Mouse (Mus musculus) cerebellum, adult 9-11 months (tissue): ENCODE results near the gene Glis2.
A peak's percentile ranks its signal among the peaks of the same experiment; 100 is the strongest.

ENCODE experiments used
- DNase-seq: peaks from one replicate; pipeline ENCODE4 v3.0.0; 2022

Glis2 gene

DNA sequence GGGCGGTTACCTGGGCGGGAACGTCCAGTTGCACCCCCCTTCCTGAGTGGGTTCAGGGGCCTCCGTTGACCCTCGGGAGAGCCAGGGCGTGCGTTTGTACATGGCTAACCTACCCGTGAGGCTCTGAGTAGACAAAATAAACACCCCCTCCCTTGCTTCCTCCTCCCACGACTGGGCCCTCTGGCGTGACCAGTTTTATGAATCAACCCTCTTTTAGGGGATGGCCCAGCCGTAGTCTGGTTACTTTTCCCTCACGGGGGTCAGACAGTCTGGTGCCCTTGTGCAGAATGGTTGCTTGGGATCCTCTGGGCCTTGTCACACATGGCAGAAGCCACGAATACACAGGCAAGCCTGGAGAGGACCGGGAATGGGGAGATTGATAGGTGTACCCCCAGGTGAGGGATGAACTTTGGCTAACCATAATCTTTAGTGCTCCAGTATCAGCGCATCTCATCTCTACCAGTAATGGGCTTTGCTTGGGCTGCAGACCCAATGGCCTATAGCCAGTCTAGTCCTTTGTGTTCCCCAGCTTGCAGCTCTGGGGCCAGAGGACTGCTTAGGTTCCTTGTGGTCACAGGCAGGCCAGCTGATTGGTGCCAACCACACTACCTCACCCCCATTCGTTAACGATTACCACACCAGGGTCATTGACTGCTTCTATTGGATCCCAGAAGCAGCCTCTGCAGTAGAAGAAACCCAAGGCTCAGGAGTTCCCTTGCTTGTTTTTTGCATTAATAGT is 45.9 kb downstream of the Glis2 start:
- DNase-seq, result no peak

DNA sequence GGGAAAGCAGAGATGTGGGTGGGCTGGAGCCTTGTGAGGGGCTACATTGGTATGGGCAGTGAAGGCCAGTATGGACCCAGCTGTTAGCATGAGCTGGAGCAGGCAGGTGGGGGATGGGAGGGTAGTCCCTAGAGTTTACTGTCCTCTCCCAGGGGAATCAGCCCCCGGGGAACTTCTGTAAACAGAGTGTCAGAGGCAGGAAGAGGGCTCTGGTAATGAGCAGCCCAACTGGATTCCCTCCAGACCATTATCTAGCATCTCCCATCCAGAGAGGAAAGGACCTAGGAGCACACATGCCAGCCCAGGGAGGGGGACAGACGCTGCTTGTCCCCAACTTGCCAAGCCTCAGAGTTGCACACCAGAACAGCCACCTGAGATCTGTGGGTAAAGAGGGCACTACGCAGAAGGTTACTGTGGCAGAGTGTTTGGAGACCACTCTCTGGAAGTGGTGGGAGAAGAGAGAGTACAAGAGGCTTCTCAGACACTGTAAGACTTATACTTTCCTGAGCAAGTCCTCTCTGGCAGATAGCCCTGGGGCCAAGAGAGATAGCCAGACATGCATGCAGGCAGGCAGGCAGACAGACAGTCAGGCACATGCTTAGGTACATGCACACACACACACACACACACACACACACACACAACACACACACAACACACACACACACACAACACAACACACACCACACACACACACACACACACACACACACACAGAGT is 46.8 kb downstream of the Glis2 start:
- DNase-seq, result no peak

DNA sequence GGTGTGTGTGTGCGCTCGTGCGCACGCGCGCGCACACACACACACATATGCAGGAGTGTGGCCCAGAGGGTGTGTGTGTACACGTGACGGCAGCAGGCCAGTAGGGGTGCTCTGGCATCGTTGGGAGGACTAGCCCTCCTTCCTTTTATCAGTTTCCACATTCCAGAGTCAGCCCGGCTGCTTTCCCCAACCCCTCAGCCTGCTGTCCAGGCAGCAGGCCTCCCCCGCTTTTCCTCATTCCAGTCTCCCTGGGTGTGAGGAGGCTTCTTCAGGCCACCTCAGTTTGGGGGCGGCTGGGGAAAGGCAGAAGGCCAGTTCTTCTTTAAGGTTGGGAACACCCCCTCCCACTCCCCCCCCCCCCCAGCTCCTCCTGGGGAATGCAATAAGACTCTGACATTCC is 47.7 kb downstream of the Glis2 start:
- DNase-seq, result no peak

DNA sequence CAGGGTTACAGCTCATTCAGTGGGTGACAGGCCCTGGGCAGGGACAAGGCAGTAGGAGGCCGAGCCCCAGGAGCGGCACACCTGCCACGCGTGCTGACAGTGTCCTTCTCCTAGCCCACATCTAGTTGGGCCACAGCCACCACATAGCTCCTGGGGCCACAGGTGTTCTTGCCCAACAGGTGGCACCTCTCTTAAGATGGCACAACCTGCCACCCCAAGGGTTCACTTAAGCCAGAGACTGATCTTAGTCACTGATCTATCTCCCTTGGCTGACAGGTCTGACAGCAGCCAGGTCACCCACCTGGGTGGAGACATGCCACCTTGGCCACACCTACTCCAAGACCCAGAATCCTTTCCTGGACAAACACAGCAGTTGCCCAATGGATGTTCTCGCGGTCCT is 48.4 kb downstream of the Glis2 start:
- DNase-seq, result no peak

DNA sequence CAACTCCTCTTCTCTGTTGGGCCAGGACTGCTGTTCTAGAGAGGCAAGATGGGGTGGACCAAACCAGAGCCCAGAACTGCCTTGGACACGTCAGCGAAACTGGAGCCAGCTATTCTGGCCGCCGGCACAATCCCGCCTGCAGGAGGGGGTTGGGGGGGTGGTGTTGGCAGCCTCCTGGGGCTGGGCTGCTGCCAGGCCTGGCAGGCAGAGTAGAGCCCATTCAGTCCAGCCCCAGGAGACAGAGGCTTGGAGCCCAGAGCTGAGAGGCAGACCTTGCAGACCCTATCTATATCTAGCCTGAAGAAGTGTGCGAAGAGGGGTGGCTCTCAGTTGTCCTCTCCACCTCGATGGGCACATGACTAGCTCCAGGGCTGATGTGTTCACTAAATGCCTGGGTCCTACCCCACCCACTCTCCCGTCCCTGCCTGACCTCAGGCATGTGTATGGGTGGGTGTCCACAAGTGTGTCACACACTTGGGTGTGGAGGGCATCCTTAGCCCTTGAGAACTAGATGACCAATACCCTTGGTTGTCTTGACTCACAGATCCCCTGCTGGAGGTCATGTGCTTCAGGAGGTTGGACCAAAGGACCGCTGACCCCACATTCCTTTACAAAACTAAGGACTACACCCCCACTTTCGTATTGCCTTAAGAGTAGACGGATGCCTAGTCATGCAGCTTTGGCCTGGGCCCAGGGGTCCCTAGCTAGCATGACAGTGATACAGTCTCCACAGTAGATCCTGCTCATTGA is 49.3 kb downstream of the Glis2 start:
- peak; percentile 82 for DNase-seq

DNA sequence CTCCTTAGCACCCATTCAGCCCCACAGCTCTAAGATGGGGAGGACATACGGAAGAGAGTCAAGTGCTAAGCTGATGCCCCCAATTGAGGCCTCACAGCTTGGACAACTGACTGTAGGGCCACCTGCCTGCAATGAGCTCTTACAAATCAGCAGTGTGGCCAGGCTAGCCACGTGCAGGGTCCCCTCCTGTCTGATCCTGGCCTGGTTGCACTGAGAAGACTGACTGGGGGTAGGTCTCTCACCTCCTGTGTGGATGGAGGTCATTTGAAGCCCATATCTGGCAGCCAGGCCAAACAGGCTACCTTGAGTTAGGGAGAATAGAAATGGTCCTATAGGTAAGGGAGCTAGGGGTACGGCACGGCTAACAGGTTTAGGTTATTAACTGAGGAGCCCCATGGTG is 51.4 kb downstream of the Glis2 start:
- DNase-seq, result no peak

DNA sequence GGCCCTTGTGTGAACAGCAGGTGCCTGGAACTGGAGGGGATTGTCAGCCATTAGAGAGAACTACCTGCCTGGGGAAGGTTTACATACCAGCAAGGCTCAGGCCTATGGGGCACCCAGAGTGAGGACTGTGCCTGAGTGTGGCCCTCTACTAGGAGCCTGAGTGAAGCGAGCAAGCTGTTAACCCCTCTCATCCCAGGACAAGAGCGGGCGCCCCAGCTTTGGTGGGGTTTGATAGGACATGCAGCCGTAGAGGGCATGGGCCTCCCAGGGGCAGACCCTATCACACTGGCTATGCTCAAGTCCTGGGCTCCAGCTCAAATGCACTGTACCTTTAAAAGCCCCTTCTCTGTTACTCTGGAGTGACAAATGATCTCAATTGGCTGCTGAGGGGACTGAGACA is 52.3 kb downstream of the Glis2 start:
- DNase-seq, result no peak

DNA sequence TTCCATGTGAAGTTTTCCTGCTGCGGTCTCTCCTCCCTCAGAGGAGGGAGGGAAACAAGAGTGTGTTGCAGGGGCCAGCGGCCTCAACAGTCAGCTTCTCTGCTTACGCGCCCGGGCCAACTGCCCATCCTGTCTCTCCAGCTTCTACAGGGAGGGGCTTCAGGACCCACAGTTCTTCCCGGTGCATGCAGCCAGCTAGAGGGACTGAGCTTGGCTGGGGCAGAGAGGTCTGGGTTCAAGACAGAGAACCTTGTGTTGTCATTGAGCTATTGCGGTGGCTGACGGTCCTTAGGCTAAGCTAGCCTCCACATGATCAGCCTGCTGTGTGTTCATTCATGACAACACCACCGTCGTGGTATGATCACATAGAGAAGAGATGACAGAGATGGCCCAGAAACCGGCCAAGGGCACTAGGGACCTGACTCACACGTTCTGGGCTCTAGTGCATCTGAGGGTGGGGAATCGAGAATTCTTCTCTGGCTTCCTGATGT is 53.2 kb downstream of the Glis2 start:
- DNase-seq, result no peak

DNA sequence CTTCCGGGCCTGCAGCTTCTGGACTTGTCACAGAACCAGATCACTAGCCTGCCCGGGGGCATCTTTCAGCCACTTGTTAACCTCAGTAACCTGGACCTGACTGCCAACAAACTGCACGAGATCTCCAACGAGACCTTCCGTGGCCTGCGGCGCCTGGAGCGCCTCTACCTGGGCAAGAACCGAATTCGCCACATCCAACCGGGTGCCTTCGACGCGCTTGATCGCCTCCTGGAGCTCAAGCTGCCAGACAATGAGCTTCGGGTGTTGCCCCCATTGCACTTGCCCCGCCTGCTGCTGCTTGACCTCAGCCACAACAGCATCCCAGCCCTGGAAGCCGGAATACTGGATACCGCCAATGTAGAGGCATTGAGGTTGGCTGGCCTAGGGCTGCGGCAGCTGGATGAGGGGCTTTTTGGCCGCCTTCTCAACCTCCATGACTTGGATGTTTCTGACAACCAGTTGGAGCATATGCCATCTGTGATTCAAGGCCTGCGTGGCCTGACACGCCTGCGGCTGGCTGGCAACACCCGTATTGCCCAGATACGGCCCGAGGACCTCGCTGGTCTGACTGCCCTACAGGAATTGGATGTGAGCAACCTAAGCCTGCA is 54.0 kb downstream of the Glis2 start:
- DNase-seq, result no peak

DNA sequence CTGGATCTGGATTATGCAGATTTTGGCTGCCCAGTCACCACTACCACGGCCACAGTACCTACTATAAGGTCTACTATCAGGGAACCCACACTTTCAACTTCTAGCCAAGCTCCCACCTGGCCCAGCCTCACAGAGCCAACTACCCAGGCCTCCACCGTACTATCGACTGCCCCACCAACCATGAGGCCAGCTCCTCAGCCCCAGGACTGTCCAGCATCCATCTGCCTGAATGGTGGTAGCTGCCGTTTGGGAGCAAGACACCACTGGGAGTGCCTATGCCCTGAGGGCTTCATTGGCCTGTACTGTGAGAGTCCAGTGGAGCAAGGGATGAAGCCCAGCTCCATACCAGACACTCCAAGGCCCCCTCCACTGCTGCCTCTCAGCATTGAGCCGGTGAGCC is 54.7 kb downstream of the Glis2 start:
- no peak for DNase-seq

DNA sequence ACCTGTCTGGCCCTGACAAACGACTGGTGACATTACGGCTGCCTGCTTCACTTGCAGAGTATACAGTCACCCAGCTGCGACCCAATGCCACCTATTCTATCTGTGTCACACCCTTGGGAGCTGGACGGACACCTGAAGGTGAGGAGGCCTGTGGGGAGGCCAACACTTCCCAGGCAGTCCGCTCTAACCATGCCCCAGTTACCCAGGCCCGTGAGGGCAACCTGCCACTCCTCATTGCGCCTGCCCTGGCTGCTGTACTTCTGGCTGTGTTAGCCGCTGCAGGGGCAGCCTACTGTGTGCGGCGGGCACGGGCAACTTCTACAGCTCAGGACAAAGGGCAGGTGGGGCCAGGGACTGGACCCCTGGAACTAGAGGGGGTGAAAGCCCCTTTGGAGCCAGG is 55.2 kb downstream of the Glis2 start:
- DNase-seq, result no peak

DNA sequence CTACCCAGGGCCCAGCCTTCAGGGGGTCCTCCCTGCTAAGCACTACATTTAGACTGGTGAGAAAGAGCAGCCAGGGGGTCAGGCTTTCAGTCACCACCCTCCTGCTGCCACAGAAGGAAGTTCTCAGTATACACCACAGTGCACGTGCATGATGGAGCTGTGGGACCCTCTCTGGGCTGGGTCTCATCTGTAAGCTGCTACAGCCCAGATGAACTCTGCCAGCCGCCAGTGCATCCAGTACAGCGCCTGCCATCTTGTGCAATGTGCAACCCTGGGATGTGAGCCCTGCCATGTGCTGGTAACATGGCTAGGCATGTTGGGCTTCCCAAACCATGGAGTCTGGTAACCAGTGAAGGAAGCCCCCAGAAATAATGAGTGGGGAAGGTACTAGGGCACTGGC is 55.6 kb downstream of the Glis2 start:
- DNase-seq, result no peak

DNA sequence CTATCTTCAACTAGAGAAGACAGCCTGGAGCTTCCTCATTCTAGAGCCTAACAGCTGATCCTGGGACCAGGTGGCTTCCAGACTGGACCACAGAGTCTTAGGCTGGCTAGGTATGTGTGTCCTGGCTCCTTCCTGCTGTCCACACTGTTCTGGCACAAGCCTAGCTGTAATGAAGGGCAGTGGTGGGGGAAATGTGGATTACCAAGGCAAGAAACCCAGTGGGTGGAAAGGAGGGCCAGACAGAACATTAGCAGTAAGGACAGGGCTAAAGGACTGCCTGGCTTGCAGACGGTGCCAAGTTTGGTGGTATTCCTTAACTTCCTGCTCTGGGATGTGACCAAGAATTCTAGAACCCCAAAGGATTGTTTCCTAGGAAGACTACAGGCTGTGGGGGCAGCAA is 56.6 kb downstream of the Glis2 start:
- no peak for DNase-seq

DNA sequence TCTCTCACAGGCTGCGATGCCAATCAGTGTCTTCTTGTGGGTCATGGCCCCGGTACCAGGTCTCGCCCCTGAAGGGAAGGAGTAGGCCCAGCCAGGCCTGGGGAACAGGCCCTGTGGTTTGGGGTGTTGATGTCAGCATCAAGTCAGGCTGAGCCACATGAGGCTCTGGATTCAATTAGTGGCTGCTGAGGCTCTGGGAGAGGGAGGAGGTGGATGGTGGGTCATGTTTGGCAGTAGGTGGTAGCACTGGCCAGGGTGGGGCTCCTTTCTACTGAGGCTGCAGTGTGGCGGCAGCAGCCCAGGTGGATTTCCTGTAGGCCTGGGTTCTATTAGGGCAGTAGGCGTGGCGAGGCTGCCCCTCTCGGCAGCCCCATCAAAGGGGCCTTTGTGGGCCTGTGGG is 57.1 kb downstream of the Glis2 start:
- DNase-seq, result no peak

DNA sequence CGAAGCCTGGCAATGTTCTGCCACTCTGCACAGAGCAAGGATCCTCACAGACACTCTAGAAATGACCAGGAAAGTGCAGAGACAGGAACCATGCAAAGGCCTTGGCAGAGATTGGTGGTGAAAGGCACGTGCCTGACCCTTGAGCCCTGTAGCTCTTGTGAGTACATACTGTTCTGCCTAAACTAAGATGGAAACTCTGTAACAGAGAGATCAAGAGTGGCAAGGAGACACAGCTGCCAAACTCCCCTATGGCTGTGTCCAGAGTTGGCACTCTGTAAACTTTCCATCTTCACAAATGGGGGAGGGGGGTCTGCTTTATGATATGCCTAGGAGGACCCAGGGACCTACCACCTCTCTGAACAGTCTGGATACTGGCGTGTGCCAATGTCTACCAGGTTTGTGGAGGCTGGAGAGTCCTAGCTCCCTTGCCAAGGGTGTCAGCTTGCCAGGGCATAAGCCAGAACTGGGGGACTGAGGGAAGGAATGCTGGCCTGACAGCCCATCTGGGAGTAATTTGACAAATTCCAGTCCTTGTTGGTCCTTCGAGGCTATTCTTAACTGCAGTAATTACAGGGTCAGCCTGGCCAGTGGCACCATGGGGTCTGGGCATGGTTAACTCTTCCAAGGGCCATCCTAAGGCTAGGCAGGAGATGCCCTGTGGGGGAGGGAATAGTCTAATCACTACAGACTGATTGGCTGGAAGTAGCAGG is 58.3 kb downstream of the Glis2 start:
- peak; percentile 90 for DNase-seq

DNA sequence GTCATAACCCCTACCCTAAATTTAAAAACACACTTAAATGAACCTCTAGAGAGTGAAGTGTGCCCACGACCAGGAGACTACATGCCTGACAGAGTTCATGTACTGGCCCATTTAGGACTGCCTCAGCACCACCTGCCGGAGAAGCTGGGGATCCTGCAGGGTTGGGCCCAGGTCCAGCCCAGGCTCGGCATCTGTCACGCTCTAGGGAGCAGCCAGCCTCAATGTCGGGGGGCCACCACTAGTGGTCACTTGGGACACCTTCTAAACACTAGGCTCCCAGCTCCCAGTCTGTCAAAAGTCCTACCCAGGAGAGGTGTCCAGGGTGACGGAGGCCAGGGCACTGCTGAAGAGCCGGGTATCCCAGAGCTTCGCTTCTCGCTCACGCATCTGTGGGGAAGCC is 60.2 kb downstream of the Glis2 start:
- DNase-seq, result peak; percentile 61

DNA sequence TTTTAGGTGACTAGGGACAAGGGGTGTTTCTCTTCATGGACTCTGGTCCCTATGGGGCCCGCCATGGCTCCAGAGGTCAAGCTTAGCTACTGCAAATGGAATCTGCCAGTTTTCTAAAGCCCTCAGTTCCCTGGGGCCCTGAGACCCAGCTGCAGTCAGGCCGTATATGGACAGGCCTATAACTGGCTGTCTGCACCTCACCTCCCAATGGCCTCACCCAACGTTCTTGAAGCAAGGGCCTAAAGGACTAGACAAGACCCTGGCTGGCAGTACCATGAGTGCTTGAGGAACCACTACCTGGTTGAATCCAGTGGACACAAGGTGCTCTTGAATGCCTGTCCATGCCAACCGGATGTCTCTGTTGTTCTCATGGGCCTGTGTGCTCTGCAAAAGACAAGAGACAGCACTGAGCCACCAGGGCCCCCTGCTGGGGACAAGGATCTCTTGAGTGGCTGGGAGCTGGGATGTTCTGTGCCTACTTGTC is 60.8 kb downstream of the Glis2 start:
- DNase-seq, result no peak

DNA sequence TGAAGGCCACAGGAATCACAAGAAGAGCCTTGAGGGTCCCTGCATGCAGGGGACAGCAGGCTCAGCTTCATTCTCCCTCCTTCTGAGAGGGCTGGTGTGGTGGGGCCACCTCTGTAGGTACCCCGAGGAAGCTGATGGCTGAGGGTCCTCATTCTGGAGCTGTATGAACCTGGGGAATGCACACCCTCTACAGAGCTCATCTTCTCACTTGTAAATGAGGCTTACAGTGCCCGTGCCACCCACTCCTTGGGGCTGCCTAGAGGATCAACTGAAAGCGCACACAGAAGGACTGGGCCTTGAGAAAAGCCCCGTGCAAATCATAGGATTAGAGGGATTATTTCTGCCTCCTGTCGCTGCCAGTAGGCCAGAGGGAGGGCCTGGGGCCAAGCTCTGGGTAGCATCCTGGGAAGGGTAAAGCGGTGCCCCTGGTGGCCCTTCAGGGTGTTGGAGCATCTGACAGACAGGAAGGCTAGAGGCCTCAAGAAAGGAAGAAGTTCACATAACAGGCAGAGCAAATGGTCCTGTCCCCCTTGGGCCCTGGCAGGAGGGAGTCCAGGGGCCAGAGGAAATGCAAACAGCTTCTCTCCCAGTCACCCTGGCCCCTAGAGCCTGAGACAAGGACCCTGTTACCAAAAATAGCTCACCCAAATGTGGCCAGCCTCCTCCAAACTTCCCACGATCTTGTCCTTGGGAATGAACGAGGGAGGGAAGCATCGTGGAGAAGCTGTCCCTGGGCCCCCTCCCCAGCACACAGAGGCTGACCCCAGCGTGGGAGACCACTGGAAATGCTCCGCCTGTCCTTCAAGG is 61.5 kb downstream of the Glis2 start:
- no peak for DNase-seq

DNA sequence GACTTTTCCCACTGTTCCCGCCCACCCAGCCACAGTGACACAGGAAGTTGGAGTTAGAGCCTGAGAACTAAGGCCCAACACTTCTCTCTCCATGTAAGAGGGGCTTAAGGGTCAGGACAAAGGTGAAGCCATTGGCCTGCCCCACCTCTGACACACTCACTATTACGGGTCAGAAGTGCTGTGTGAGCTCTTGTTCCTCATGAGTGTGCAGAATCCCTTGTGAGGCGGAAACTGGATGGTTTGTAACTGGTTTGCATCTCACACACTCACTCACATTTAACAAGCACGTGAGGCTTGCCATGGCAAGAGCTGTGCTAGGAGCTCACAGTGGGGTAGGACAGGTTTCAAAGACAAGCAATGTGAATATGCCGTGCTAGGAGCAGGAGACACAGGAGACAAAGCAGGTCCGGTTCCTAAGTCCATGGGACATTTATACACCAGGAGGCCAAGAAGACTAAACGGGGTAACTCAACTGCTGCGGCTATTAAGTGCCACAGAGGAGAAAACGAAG is 62.1 kb downstream of the Glis2 start:
- no peak for DNase-seq

DNA sequence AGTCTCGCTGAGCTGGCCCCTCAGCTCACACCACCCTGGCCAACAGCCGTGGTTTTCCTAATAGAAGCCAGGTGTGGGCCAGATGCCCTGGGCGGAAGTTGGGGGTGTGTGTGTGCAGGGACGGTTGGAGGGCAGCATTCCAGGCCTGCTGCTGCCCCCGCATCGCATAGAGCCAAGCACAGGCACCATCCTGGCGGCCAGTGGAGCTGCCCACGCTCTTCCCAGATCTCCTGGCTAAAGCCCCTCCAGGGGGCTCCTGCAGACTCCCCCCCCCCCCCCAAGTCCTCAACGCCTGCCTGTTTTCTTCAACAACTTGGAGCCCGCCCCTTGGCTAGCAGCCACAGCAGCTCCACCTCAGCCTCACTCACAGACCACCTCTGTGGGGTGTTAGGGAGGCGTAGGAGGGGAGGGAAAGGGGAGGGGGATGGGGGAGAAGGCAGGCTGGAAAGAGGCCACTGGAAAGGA is 64.3 kb downstream of the Glis2 start:
- no peak for DNase-seq

DNA sequence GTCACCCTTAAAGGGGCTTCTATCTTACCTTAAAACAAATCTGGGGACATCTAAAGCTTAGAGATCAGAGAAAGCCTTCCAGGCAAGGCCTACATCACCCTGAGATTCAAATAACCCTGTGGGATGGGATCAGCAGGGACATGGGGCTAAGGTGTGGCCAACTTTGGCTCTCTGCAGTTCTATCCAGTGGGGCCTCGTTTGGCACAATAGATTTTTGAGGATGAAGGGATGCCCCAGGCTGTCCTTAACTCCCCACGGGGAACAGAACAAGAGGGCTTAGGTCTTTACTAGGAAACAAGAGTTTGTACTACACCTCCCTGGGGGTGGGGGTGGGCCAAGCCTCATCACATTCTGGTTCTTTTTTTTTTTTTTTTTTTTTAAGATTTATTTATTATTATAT is 64.8 kb downstream of the Glis2 start:
- DNase-seq, result no peak
